Mouse (Mus musculus) midbrain, embryonic 15.5 days (tissue): Measurements from ENCODE around the gene E130309D02Rik. TPM values are rescaled to one million over a fixed set of nuclear protein-coding genes. Genes with fewer than 3 reads are reported as not detected.

ENCODE experiments used
- ATAC-seq: fragments of 200-750 bp; cut with Nextera tagmentation; replicated peaks from 2 replicates; pipeline ENCODE4 v1.8.0; 2017; ENCODE audit warnings: moderate TSS enrichment
- H3K27ac ChIP-seq: fragments of 300-500 bp; sonication (generic); 2 replicates; pipeline ENCODE4 v1.5.1; 2015; ENCODE audit warnings: mild to moderate bottlenecking, inconsistent platforms
- H3K27me3 ChIP-seq: fragments of 300-500 bp; sonication (generic); replicated peaks from 2 replicates; pipeline ENCODE4 v1.6.1; 2015; ENCODE audit warnings: inconsistent platforms
- H3K36me3 ChIP-seq: fragments of 300-500 bp; sonication (generic); replicated peaks from 2 replicates; pipeline ENCODE4 v1.6.1; 2015; ENCODE audit warnings: inconsistent platforms
- H3K4me1 ChIP-seq: fragments of 300-500 bp; sonication (generic); 2 replicates; pipeline ENCODE4 v1.6.1; 2015; ENCODE audit warnings: inconsistent platforms
- H3K4me2 ChIP-seq: fragments of 300-500 bp; sonication (generic); 2 replicates; pipeline ENCODE4 v1.6.1; 2015; ENCODE audit warnings: inconsistent platforms, mild to moderate bottlenecking, moderate library complexity
- H3K4me3 ChIP-seq: fragments of 300-500 bp; sonication (generic); 2 replicates; pipeline ENCODE4 v1.5.1; 2015; ENCODE audit warnings: mild to moderate bottlenecking, inconsistent platforms
- H3K9ac ChIP-seq: fragments of 300-500 bp; sonication (generic); 2 replicates; pipeline ENCODE4 v1.6.1; 2015; ENCODE audit warnings: mild to moderate bottlenecking, inconsistent platforms
- H3K9me3 ChIP-seq: fragments of 300-500 bp; sonication (generic); 2 replicates; pipeline ENCODE4 v1.6.1; 2016; ENCODE audit warnings: inconsistent platforms
- WGBS: fragments of 180-500 bp; shearing (Covaris S2); methylation state at CpG from one replicate; pipeline ENCODE4 v1.1.7; 2015; ENCODE audit warnings: mixed read lengths; 5-methylcytosine and 5-hydroxymethylcytosine counted together
- polyA plus RNA-seq: library from polyadenylated mRNA; unstranded; fragments of >200 nt; fragmentation: Nextera tagmentation; extraction: Ambion mirVana; gene quantifications from 2 replicates; pipeline ENCODE4 v1.2.1, GENCODE M21; 2015

Gene E130309D02Rik
- polyA plus RNA-seq = 32.2 and 33.5 TPM in 2 replicates

DNA sequence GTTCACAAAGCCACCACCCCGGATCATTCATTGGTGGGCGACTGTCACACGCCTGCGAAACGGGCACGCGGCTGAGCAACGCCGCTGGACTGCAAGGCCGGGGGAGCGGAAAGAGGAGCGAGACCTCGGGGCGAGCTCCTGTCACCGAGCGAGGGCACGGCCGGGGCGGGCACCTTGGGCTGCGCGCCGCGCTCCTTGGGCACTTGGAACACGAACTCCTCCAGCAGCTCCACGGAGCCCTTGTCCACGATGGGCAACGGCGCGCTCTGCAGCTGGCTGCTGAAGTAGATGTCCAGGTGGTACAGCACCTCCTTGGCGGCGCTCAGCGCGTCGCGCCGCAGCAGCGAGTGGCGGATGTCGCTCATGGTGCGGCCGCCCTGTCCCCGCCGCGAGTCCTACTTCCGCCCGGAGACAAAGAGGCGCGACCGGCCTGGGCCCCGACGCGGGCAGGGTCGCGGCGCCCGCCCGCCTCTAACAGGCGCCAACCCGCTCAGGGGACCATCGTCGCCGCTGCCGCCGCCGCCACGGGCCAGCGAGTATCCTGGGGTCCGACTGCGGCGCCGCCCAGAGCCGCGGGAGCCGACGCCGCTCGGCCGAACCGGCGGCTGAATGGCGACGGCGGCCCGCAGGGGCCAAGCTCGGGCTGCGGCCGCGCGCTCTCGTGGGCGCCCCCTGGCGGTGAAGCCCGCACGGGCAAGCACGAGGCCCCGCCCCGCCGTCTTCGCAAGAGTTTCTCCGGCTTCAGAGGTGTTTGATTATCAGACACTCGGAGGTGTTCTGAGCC is at the start of gene E130309D02Rik:
Gene E130309D02Rik (minus strand): TSS at position 631 of the 784 bp plus-strand sequence.
- under 1% methylated on average over 93 of the region's 101 CpGs for WGBS
- peaks cover 42% of the 10 kb centered on the region; the same call in 1 of the 2 replicates for H3K36me3 ChIP-seq

GRCm38 (mm10) chr5:143363678-143364615 is 48.8 kb upstream of the E130309D02Rik start:
- Histone ChIP-seq H3K36me3 (no peaks in the 10 kb centered on the region), H3K27ac (0 out of 2 replicates have a peak overlapping the region, but pooled peaks have one; percentile 8), H3K27me3 (peaks cover 25% of the 10 kb centered on the region), H3K4me1 (peaks cover 14% of the 10 kb centered on the region), H3K4me3 (peak overlapping the region; percentile 46), H3K9ac (peak overlapping the region; percentile 48), H3K9me3 (no peaks in the 10 kb centered on the region), H3K4me2 (peak overlapping the region; percentile 96)
- ATAC-seq = peak; percentile 66; the same call in 1 of the 2 replicates
- under 1% methylated on average over 47 of the region's 47 CpGs for WGBS

More for the DNA sequence above, at the start of gene E130309D02Rik:
- ATAC-seq = peak; percentile 86
- H3K4me2 ChIP-seq = peak within 1 kb of the TSS; percentile 88
- peaks cover 30% of the 10 kb centered on the region for H3K4me1 ChIP-seq
- H3K4me3 ChIP-seq = peak within 1 kb of the TSS; percentile 96
- peak within 1 kb of the TSS; percentile 98 for H3K9ac ChIP-seq
- peak within 1 kb of the TSS; percentile 99 for H3K27ac ChIP-seq
- no peaks in the 10 kb centered on the region for H3K9me3 ChIP-seq
- H3K27me3 ChIP-seq = no peaks in the 10 kb centered on the region

DNA sequence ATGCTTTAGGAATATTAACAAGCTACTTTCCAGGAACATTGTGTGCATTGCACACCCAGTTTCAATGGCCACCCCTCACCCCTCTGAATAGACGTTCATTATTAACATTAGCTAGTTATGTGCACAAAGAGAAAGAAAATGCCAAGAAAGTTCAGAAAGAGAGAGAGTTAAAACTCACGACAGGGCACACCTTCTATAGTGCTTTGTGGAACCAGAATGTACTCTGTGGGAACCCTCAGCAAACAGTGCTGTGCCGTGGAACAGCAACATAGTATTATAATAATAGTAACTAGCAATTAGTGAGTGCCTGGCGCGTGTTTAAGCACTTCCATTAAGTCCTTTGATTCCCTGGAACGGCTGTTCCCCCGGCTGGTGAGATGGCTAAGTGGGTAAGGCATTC is 46.3 kb upstream of the E130309D02Rik start:
- H3K27ac ChIP-seq = no peak overlapping the region
- H3K4me2 ChIP-seq = no peak overlapping the region
- H3K9me3 ChIP-seq = no peaks in the 10 kb centered on the region
- no peak for ATAC-seq
- 57% methylated on average over 7 of the region's 7 CpGs for WGBS
- no peak overlapping the region for H3K4me3 ChIP-seq
- peaks cover 20% of the 10 kb centered on the region for H3K4me1 ChIP-seq
- no peak overlapping the region for H3K9ac ChIP-seq
- no peaks in the 10 kb centered on the region for H3K36me3 ChIP-seq
- peaks cover 19% of the 10 kb centered on the region; the same call in 1 of the 2 replicates for H3K27me3 ChIP-seq

GRCm38 (mm10) chr5:143360000-143360399 is 44.8 kb upstream of the E130309D02Rik start:
- H3K4me3 ChIP-seq = no peak overlapping the region
- 62% methylated on average over 5 of the region's 5 CpGs for WGBS
- H3K9me3 ChIP-seq = no peaks in the 10 kb centered on the region
- H3K4me1 ChIP-seq = peaks cover 20% of the 10 kb centered on the region
- H3K36me3 ChIP-seq = no peaks in the 10 kb centered on the region
- peaks cover 13% of the 10 kb centered on the region; the same call in 1 of the 2 replicates for H3K27me3 ChIP-seq
- ATAC-seq = no peak
- H3K9ac ChIP-seq = no peak overlapping the region
- no peak overlapping the region for H3K4me2 ChIP-seq
- no peak overlapping the region for H3K27ac ChIP-seq

DNA sequence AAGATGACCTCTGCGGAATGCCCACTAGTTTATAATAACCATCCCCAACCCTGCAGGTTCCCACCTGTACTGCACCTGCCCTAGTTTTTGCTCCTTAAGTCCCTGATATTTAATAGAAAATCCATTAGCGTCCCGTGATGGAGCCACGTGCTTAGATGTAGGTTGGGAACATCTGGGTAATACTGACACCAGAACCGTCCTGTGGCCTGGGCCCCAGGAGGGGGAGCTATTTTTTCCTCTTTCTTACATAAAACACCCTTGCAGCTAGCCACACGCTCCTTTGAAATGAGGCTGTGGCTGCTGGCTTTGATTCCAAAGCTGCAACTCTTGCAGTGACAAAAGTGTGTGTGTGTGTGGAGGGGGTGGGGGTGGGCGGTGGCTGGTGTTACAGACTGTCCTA is 44.1 kb upstream of the E130309D02Rik start:
- H3K9ac ChIP-seq = no peak overlapping the region
- H3K4me1 ChIP-seq = peaks cover 14% of the 10 kb centered on the region
- H3K9me3 ChIP-seq = no peaks in the 10 kb centered on the region
- no peak overlapping the region for H3K4me2 ChIP-seq
- H3K27ac ChIP-seq = no peak overlapping the region
- WGBS = 37% methylated on average over 7 of the region's 7 CpGs
- H3K4me3 ChIP-seq = no peak overlapping the region
- no peak for ATAC-seq
- H3K27me3 ChIP-seq = peaks cover 13% of the 10 kb centered on the region; the same call in 1 of the 2 replicates
- H3K36me3 ChIP-seq = no peaks in the 10 kb centered on the region

- H3K27me3 ChIP-seq = peaks cover 10% of the 10 kb centered on the region; the same call in 1 of the 2 replicates
- peaks cover 5% of the 10 kb centered on the region; the same call in 1 of the 2 replicates for H3K4me1 ChIP-seq
- no peak overlapping the region for H3K9ac ChIP-seq
- H3K4me3 ChIP-seq = peak overlapping the region; percentile 16; the same call in 1 of the 2 replicates
- H3K36me3 ChIP-seq = no peaks in the 10 kb centered on the region
- ATAC-seq = no peak
- WGBS = 4% methylated on average over 28 of the region's 28 CpGs
- peak overlapping the region; percentile 37 for H3K4me2 ChIP-seq
- H3K27ac ChIP-seq = no peak overlapping the region
- no peaks in the 10 kb centered on the region for H3K9me3 ChIP-seq
Observed at GRCm38 (mm10) chr5:143357564-143357963, 42.4 kb upstream of the E130309D02Rik start.

DNA sequence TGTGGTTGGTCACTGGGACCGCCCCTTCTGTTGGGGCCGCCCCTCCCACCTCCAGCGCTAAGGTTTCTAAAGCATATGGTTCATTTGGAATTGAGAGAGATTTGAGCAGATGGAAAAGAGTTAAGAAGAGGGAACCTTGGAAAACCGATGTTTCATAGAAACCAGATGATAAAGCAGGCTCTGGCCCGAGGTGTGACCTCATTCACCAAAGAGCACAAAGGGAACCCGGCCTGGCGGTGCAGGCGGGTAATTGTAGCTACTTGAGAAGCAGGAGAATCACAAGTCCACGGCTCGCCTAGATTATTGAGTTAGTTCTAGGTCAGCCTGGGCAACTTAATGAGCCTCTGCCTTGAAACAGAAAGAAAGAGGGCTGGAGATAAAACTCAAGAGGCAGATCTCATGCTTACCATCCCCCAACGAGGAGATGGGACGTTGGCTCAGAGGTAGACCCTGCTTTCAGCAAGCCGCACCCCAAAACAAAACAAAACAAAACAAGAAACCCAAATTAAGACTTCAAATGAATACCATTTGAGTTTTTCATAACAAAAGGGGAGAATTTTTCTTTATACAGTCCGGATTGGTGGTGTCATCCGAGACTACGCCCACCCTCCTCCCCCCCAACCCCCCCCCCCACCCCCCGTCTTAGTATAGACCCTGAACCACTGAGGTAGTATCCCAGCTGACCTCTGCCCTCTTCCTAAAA is 41.7 kb upstream of the E130309D02Rik start, which contains the start of gene Grid2ip:
Gene Grid2ip (plus strand): TSS at position 653 of the 703 bp plus-strand sequence.
- peak within 1 kb of the TSS; percentile 16; the same call in 1 of the 2 replicates for H3K4me3 ChIP-seq
- no peaks in the 10 kb centered on the region for H3K36me3 ChIP-seq
- no peak within 1 kb of the TSS for H3K27ac ChIP-seq
- no peak within 1 kb of the TSS for H3K9ac ChIP-seq
- WGBS = 18% methylated on average over 17 of the region's 17 CpGs
- peak within 1 kb of the TSS; percentile 37 for H3K4me2 ChIP-seq
- no peak for ATAC-seq
- no peaks in the 10 kb centered on the region for H3K9me3 ChIP-seq
- H3K27me3 ChIP-seq = peaks cover 9% of the 10 kb centered on the region; the same call in 1 of the 2 replicates
- H3K4me1 ChIP-seq = peaks cover 5% of the 10 kb centered on the region; the same call in 1 of the 2 replicates

DNA sequence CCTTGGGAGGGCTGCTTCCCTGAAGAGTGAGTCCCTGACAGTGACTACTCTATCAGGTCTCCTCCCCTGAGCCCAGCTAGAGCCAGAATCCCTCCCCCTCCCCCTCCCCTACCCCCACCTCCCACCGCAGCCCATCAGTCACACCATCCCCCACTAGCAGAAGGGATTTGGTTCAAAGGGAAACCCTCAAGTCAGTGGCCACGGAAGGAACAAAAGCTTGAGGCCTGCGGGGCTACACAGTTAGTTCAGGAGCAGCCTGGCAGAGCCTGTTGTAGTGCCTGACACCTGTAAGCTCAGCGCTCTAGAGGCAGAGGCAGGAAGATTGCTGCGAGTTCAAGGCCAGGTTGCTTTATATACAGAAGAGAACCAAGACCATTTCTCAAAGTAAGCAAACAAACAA is 40.9 kb upstream of the E130309D02Rik start:
- ATAC-seq = no peak
- H3K27me3 ChIP-seq = peaks cover 9% of the 10 kb centered on the region; the same call in 1 of the 2 replicates
- H3K4me3 ChIP-seq = no peak overlapping the region
- no peak overlapping the region for H3K4me2 ChIP-seq
- no peaks in the 10 kb centered on the region for H3K36me3 ChIP-seq
- H3K27ac ChIP-seq = no peak overlapping the region
- no peaks in the 10 kb centered on the region for H3K9me3 ChIP-seq
- peaks cover 5% of the 10 kb centered on the region; the same call in 1 of the 2 replicates for H3K4me1 ChIP-seq
- 28% methylated on average over 5 of the region's 5 CpGs for whole genome bisulfite sequencing
- no peak overlapping the region for H3K9ac ChIP-seq

- H3K27ac ChIP-seq = no peak overlapping the region
- no peaks in the 10 kb centered on the region for H3K27me3 ChIP-seq
- H3K4me2 ChIP-seq = no peak overlapping the region
- H3K4me3 ChIP-seq = no peak overlapping the region
- no peak overlapping the region for H3K9ac ChIP-seq
- H3K4me1 ChIP-seq = no peaks in the 10 kb centered on the region
- 66% methylated on average over 8 of the region's 8 CpGs for WGBS
- H3K9me3 ChIP-seq = no peaks in the 10 kb centered on the region
- no peak for ATAC-seq
- no peaks in the 10 kb centered on the region for H3K36me3 ChIP-seq
Observed at GRCm38 (mm10) chr5:143346367-143346766, 31.2 kb upstream of the E130309D02Rik start.

DNA sequence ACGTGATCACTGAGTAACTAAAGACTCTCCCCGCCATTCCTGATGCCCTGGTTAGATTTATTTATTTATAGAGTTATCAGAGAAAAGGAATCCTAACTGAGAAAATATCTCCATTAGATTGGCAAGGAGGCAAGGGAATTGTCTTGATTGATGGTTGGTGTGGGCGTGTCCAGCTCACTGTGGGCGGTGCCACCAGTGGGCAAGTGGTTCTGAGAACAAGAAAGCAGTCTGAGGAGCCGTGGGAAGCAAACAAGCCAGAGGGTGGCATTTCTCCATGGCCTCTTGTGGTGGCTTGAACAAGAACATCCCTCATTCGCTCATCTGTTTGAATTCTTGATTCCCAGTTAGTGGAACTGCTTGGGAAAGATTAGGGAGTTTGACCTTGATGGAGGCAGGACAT is 24.4 kb upstream of the E130309D02Rik start:
- H3K4me3 ChIP-seq = no peak overlapping the region
- H3K36me3 ChIP-seq = no peaks in the 10 kb centered on the region

GRCm38 (mm10) chr5:143336559-143336958 is 21.4 kb upstream of the E130309D02Rik start:
- 68% methylated on average over 6 of the region's 6 CpGs for WGBS
- H3K27me3 ChIP-seq = no peaks in the 10 kb centered on the region; the same call in 1 of the 2 replicates
- H3K9ac ChIP-seq = no peak overlapping the region
- H3K36me3 ChIP-seq = no peaks in the 10 kb centered on the region
- H3K4me2 ChIP-seq = no peak overlapping the region
- no peak overlapping the region for H3K27ac ChIP-seq
- no peak overlapping the region for H3K4me3 ChIP-seq
- ATAC-seq = no peak
- no peaks in the 10 kb centered on the region for H3K9me3 ChIP-seq
- H3K4me1 ChIP-seq = no peaks in the 10 kb centered on the region

More for the DNA sequence above, 24.4 kb upstream of the E130309D02Rik start:
- Histone ChIP-seq H3K27me3 (no peaks in the 10 kb centered on the region; the same call in 1 of the 2 replicates), H3K4me2 (no peak overlapping the region), H3K27ac (no peak overlapping the region), H3K9me3 (no peaks in the 10 kb centered on the region), H3K4me1 (no peaks in the 10 kb centered on the region), H3K9ac (no peak overlapping the region)
- ATAC-seq = no peak
- 50% methylated on average over 6 of the region's 6 CpGs for WGBS
